Mouse (Mus musculus) midbrain, embryonic 14.5 days (tissue): ENCODE measurements around the gene Flna. TPM values are rescaled to one million over a fixed set of nuclear protein-coding genes. Genes with fewer than 3 reads are reported as not detected.

Experiments used
- ATAC-seq: fragments of 200-750 bp; cut with Nextera tagmentation; 2 replicates; pipeline ENCODE4 v1.8.0; 2017; ENCODE audit warnings: moderate number of reproducible peaks, moderate library complexity; ENCODE audit not compliant: low FRiP score, low TSS enrichment
- DNase-seq: peaks from one replicate; pipeline ENCODE4 v3.0.0-alpha.2; 2015
- H3K27ac ChIP-seq: fragments of 300-500 bp; sonication (generic); replicated peaks from 2 replicates; pipeline ENCODE4 v1.5.1; 2014; ENCODE audit warnings: mild to moderate bottlenecking, low read depth, low read length, moderate library complexity
- H3K27me3 ChIP-seq: fragments of 300-500 bp; sonication (generic); 2 replicates; pipeline ENCODE4 v1.6.1; 2014; ENCODE audit warnings: low read length, control low read depth, mixed read lengths; ENCODE audit not compliant: control insufficient read depth, insufficient read depth
- H3K36me3 ChIP-seq: fragments of 300-500 bp; sonication (generic); 2 replicates; pipeline ENCODE4 v1.6.1; 2014; ENCODE audit warnings: low read length, control low read depth; ENCODE audit not compliant: control insufficient read depth, insufficient read depth
- H3K4me1 ChIP-seq: fragments of 300-500 bp; sonication (generic); 2 replicates; pipeline ENCODE4 v1.6.1; 2014; ENCODE audit warnings: mild to moderate bottlenecking, antibody characterized with exemption, low read length, control low read depth; ENCODE audit not compliant: control insufficient read depth, insufficient read depth
- H3K4me2 ChIP-seq: fragments of 300-500 bp; sonication (generic); 2 replicates; pipeline ENCODE4 v1.6.1; 2014; ENCODE audit warnings: mild to moderate bottlenecking, low read length, moderate library complexity
- H3K4me3 ChIP-seq: fragments of 300-500 bp; sonication (generic); replicated peaks from 2 replicates; pipeline ENCODE4 v1.5.1; 2014; ENCODE audit warnings: low read depth, low read length
- H3K9ac ChIP-seq: fragments of 300-500 bp; sonication (generic); replicated peaks from 2 replicates; pipeline ENCODE4 v1.6.1; 2014; ENCODE audit warnings: mild to moderate bottlenecking, low read length, moderate library complexity
- H3K9me3 ChIP-seq: fragments of 300-500 bp; sonication (generic); 2 replicates; pipeline ENCODE4 v1.6.1; 2016; ENCODE audit warnings: low read length, control low read depth, mixed read lengths; ENCODE audit not compliant: control insufficient read depth
- WGBS: fragments of 180-500 bp; shearing (Covaris S2); extraction: QIAGEN DNeasy Blood & Tissue Kit; methylation state at CpG from one replicate; pipeline ENCODE4 v1.1.7; 2014; 5-methylcytosine and 5-hydroxymethylcytosine counted together
- polyA plus RNA-seq: library from polyadenylated mRNA; unstranded; fragments of >200 nt; fragmentation: Nextera tagmentation; extraction: Ambion mirVana; gene quantifications from 2 replicates; pipeline ENCODE4 v1.2.1, GENCODE M21; 2014

The Flna gene
- polyA plus RNA-seq: 72.5 and 102 TPM in 2 replicates

DNA sequence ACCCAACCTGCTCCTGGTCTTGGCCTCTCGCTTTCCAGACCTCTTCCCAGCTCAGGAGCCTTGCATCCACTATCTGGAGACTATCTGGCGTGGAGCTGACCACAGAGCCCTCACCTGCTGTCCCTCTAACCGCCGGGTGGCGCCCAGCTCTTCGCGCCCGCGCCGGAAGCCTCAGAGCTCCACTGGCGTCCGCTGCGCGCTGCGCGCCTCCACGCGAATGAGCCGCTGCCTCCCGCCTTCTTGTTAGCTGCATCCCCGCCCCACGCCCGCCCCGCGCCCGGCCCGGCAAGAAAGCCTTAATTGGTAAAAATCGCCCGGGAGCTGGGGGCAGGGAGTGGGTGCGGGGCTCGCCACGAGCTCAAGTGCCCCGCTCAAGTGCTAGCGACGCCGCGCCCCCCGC, at the start of gene Flna:
Flna (minus strand) TSS at position 206 of the 400 bp plus-strand sequence.
- H3K4me1 ChIP-seq: no peaks in the 10 kb centered on the region
- H3K9me3 ChIP-seq: no peaks in the 10 kb centered on the region
- peak within 1 kb of the TSS; percentile 45 for H3K27ac ChIP-seq
- H3K4me3 ChIP-seq: peak within 1 kb of the TSS; percentile 35
- peak within 1 kb of the TSS; percentile 54 for H3K9ac ChIP-seq
- no peaks in the 10 kb centered on the region for H3K27me3 ChIP-seq
- H3K36me3 ChIP-seq: no peaks in the 10 kb centered on the region
- DNase-seq (peak; percentile 79), ATAC-seq (no peak)
- 21% methylated on average over 38 of the region's 38 CpGs for WGBS
- peak within 1 kb of the TSS; percentile 59 for H3K4me2 ChIP-seq

DNA sequence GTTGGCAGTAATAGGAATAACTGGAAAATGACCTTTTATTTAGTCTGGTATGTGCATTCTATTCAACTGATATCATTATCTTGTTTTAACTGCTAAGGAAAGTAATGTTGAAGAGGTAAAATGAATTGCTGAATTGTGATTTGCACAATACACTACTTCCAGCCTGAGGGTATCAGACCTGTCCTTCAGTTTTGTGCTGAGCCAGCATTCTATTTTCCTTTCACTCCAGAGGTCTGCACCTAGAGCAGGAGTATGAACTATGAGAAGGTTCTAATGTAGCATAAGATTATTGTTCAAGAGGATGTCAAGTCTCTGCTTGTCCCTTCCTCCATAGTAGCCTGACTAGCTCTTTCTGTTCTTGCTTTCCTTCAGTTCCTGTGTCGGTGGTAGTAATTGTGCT, 48.7 kb upstream of the Flna start:
- Histone ChIP-seq H3K4me1 (0 out of 2 replicates have a peak, but pooled peaks cover 4% of the 10 kb centered on the region), H3K27ac (no peak overlapping the region), H3K9ac (no peak overlapping the region), H3K36me3 (peaks cover 24% of the 10 kb centered on the region), H3K4me2 (no peak overlapping the region), H3K4me3 (no peak overlapping the region), H3K9me3 (no peaks in the 10 kb centered on the region), H3K27me3 (no peaks in the 10 kb centered on the region)
- no peak for DNase-seq
- 97% methylated on average over 1 of the region's 1 CpGs for WGBS
- ATAC-seq: no peak

DNA sequence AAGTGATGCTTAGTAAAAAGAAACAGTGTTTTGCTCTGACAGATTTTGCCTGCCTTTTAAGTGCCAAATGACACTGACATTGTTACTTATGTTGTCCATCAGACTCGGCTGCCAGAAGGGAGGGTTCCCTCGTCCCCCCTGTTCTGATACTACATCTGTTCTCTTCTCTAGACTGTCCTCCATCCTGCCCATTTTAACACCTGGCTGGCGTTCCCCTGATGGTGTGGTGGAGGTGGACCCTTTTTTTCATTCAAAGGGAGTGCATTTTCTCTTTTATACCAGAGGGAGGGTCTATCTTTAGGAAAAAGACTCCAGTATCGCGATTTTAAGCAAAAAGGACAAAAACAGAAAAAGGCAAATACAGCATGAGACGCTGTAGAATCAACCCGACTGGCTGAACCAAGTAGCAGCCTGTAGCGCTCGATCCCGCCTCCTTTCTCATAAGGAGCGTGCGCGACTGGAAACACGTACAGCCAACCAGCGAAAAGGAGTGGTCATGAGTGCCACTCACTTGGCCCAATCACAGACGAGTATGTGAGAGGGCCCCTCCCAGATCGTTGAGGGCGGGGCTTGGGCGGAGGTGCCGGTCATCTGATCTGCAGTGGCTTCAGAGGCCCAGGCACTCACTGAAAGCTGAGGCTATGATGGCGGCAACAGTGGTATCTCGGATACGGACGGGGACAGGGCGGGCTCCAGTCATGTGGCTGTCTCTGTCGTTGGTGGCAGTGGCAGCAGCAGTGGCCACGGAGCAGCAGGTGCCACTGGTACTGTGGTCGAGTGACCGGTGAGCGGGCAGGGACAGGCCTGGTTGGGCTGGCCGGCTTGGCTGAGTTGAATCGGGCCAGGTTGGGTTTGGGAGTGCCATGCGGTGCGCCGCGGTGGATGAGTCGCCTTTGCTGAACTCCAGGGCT, 47.2 kb upstream of the Flna start, which contains the start of gene Atp6ap1:
Atp6ap1 (plus strand) TSS at position 560 of the 911 bp plus-strand sequence.
- H3K4me1 ChIP-seq: 0 out of 2 replicates have a peak, but pooled peaks cover 4% of the 10 kb centered on the region
- peak within 1 kb of the TSS; percentile 62 for H3K9ac ChIP-seq
- DNase-seq: peak; percentile 94
- peak; percentile 98 for ATAC-seq
- H3K4me3 ChIP-seq: peak within 1 kb of the TSS; percentile 58
- no peaks in the 10 kb centered on the region for H3K27me3 ChIP-seq
- peak within 1 kb of the TSS; percentile 62 for H3K4me2 ChIP-seq
- no peaks in the 10 kb centered on the region for H3K9me3 ChIP-seq
- 19% methylated on average over 37 of the region's 37 CpGs for WGBS
- peaks cover 12% of the 10 kb centered on the region; the same call in 1 of the 2 replicates for H3K36me3 ChIP-seq
- peak within 1 kb of the TSS; percentile 70 for H3K27ac ChIP-seq

DNA sequence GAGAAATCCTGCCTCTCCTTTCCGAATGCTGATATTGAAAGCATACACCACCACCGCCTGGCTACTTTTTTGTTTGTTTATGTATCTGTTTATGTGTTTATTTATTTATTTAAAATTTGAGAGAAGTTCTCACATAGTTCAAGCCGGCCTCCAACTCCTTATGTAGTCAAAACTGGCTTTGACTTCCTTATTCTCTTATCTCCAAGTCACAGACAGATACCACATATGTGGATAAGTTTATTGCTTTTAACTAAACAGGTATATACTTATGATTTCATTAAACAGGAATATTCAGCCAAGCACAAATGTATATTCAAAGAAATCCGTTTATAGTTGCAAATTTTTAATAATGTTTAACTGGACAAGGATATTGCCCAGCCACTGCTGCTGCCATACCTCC, 43.8 kb upstream of the Flna start:
- ATAC-seq (no peak), DNase-seq (no peak)
- 75% methylated on average over 4 of the region's 4 CpGs for WGBS

DNA sequence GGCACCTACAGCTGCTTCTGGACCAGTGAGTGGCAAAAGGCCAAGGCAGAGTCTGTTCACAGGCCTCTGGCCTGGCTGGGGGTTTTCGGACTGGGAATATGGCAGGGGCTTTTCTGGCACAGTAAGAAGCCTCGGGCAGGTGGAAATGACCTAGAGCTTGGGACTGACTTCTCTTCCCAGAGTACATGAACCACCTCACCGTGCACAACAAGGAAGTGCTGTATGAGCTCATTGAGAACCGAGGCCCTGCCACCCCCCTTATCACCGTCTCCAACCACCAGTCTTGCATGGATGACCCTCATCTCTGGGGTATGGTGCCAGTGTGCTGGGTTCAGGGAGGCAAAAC, 33.4 kb upstream of the Flna start:
- H3K4me3 ChIP-seq: peak overlapping the region; percentile 51
- peaks cover 6% of the 10 kb centered on the region; the same call in 1 of the 2 replicates for H3K4me1 ChIP-seq
- peak overlapping the region; percentile 62 for H3K9ac ChIP-seq
- H3K4me2 ChIP-seq: peak overlapping the region; percentile 68
- H3K36me3 ChIP-seq: no peaks in the 10 kb centered on the region
- peak overlapping the region; percentile 84 for H3K27ac ChIP-seq
- H3K9me3 ChIP-seq: no peaks in the 10 kb centered on the region
- WGBS: 48% methylated on average over 5 of the region's 5 CpGs
- no peaks in the 10 kb centered on the region for H3K27me3 ChIP-seq
- 0 out of 2 replicates have a peak, but pooled peaks have one; percentile 29 for ATAC-seq
- no peak for DNase-seq

More for the DNA sequence above, 43.8 kb upstream of the Flna start:
- H3K4me1 ChIP-seq: 0 out of 2 replicates have a peak, but pooled peaks cover 2% of the 10 kb centered on the region
- no peak overlapping the region for H3K4me3 ChIP-seq
- H3K27ac ChIP-seq: no peak overlapping the region
- no peak overlapping the region for H3K4me2 ChIP-seq
- H3K27me3 ChIP-seq: no peaks in the 10 kb centered on the region
- H3K9me3 ChIP-seq: no peaks in the 10 kb centered on the region
- no peak overlapping the region for H3K9ac ChIP-seq
- H3K36me3 ChIP-seq: peaks cover 4% of the 10 kb centered on the region; the same call in 1 of the 2 replicates

DNA sequence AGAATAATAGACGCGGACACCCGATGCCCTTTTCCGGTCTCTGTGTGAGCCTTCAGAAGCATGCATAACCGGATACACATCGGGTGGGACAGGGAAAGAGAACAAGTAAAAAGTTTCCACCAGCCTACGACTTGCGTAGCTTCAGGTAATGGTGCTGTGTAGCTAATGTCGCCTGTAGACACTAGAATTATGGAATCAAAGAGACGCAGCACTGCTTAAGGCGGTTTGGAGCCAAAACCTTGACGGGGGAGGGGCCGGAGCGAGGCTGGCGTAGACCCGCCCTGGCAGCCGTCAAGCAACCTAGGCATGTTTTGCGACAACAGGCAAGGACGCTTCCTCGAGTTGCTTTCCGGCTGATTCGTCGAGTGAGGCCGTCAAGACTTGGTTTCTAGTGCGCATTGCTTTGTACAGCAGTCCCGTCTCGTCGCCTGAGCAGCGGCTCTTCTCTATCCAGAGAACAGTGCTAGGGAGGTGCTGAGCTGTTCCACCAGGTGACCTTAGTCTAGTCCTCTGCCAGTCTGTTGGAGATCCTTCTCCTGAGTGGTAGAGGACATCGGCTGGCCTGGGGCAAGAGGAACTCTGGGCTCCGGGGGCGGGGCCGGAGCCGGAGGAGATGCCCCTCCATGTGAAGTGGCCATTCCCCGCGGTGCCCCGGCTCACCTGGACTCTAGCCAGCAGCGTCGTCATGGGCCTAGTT, 32.9 kb upstream of the Flna start:
- peak overlapping the region; percentile 62 for H3K9ac ChIP-seq
- H3K27me3 ChIP-seq: no peaks in the 10 kb centered on the region
- peak overlapping the region; percentile 51 for H3K4me3 ChIP-seq
- WGBS: 22% methylated on average over 39 of the region's 39 CpGs
- peak overlapping the region; percentile 68 for H3K4me2 ChIP-seq
- DNase-seq (peak; percentile 92), ATAC-seq (peak; percentile 88)
- peaks cover 6% of the 10 kb centered on the region; the same call in 1 of the 2 replicates for H3K4me1 ChIP-seq
- no peaks in the 10 kb centered on the region for H3K36me3 ChIP-seq
- peak overlapping the region; percentile 84 for H3K27ac ChIP-seq
- H3K9me3 ChIP-seq: no peaks in the 10 kb centered on the region

DNA sequence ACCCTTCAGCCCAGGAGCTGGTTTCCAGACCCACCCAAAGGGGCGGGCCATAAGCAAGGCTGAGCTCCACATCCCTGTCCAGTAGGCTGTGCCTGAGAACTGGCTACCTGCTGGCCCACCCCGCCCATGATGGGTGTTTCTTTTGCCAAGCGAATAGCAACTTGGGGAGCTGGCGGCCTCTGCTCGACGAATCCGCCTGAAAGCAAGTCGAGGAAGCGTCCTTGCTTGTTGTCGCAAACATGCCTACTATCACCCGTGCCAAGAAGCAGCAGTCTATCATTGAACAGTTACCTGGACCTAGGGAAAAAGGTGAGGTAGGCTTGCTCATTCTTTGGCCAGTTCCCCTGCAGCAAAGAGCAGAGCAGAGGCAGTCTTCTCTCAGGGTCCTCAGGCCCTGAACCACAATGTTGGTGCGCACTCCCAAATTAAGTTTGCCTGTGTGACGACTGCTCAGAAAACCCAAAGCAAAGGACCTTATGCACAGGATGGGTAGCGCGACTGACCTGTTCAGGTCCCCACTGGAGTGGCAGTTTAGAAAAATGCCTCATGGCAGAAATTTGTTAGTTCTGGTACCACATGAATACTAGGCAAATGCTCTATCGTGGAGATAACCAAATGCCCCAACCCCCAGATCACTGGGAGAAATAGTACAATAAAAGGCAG, 32.2 kb upstream of the Flna start, which contains the start of the genes Taz and Dnase1l1:
Taz (plus strand) TSS at position 181 of the 663 bp plus-strand sequence.
Dnase1l1 (minus strand) TSS at position 606 of the 663 bp plus-strand sequence.
- ATAC-seq (peak; percentile 47; the same call in 1 of the 2 replicates), DNase-seq (peak; percentile 47)
- Histone ChIP-seq H3K4me1 (peaks cover 6% of the 10 kb centered on the region; the same call in 1 of the 2 replicates), H3K36me3 (no peaks in the 10 kb centered on the region), H3K4me3 (peak within 1 kb of the TSS; percentile 51), H3K4me2 (peak within 1 kb of the TSS; percentile 68), H3K27ac (peak within 1 kb of the TSS; percentile 84), H3K27me3 (no peaks in the 10 kb centered on the region), H3K9ac (peak within 1 kb of the TSS; percentile 62), H3K9me3 (no peaks in the 10 kb centered on the region)
- WGBS: 20% methylated on average over 16 of the region's 16 CpGs
